Mouse (Mus musculus): ENCODE results near the gene Pak3.
"Not testable (repeated sequence)": the region's sequence is repeated elsewhere in the genome, so short reads cannot be mapped to it uniquely, and the experiment has no call there.

The Pak3 gene

DNA sequence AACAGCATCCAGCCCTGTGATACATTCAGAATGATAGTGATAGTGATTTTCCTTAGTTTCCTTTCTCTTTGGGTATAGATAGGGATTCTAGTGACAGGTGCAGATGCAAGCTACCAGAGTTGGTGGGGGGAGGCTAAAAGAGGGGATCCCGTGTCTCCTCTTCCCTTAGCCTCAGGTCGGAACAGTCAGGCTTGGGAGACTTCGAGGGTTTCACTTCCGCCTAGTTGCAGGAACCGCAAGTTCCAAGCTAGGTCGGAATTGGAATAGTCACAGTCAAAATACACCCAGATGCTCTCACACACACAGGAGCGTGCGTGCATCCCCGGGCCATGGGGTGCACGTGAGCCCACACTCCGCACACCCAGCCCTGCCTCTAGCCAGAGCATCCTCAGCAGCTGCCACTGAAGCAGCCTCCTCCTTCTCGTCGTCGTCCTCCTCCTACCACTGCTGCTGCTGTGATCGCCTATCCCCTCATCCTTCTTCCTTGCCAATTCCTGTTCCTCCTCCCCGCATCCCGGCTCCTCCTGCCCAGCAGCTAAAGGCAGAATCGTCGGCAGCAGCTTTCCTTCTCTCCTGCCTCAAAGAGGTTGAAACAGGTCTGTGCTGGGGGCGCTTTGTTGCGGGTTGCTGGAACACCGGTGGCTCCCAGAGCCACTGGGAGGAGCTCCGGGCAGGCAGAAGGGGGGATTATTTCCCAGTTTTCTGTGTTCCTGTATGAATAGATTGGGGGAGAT, at the start of gene Pak3:
Gene Pak3 (plus strand): TSS at position 424 of the 734 bp plus-strand sequence.
- DNase-seq (ENCODE audit: low read depth in 1 of 2, low spot score in 2 of 2), result no peak

- DNase-seq (ENCODE audit: low read depth in 1 of 2, low spot score in 2 of 2), result peak; percentile 97 to 100
Measured at GRCm38 (mm10) chrX:143482866-143483265, 35.5 kb upstream of the Pak3 start.

DNA sequence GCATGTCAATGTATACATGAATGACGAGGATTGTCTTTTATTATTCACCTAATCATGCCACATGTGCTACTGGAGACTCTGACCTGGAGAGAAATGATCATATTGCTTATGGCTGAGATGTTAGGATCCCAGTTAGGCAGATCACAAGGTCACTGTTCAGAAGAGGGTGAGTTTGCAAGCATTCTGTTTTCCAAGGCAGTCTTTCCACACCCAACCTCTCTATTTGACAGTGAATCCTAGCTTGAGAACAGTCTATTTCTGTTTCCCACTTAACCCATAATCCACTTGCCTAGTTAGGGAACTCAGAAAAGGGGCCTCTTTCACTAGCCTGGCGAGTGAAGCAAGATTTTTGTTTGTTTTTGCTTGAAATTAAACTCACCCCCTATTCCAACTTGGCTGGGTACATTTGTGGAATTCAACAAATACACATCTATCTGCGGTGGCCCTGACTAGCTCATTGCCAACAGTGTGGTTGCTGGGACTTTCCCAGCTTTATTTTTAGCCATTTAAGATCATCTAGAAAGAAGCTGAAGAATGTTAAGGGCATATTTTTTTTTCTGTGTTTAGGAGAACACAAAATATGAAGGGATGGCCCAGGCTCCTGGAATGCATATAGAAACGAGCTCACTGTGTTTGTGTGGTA, 17.2 kb upstream of the Pak3 start:
- no peak for DNase-seq (ENCODE audit: low read depth in 1 of 2, low spot score in 2 of 2)

- DNase-seq (ENCODE audit: low read depth in 1 of 2, low spot score in 2 of 2), result no peak
Measured at GRCm38 (mm10) chrX:143501776-143502365, 16.5 kb upstream of the Pak3 start.

GRCm38 (mm10) chrX:143518917-143519316, 526 bp downstream of the Pak3 start:
- no peak for DNase-seq (ENCODE audit: low read depth in 1 of 2, low spot score in 2 of 2)

GRCm38 (mm10) chrX:143519454-143519853, 1.1 kb downstream of the Pak3 start:
- not testable (repeated sequence) for DNase-seq (ENCODE audit: low read depth in 1 of 2, low spot score in 2 of 2)

DNA sequence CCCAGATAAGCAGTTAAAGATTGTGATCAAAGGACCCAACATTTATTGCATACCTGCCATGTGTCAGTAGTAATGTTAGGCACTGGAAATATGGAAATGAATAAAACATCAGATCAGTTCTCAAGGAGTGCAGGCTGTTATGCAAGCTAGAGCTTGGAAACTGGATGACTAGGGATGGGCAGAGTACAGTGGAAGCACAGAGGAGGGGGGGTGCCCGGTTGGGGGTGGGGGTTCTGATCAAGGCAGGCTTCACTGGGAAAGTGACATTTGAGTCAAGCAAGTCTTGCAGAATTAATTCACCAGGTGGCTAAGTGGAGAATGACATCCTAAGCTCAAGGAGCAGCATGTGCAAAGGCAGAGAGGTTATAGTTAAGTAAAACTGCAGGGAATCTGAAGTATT, 1.8 kb downstream of the Pak3 start:
- no peak for DNase-seq (ENCODE audit: low read depth in 1 of 2, low spot score in 2 of 2)

GRCm38 (mm10) chrX:143532331-143532730, 13.9 kb downstream of the Pak3 start:
- DNase-seq (ENCODE audit: low read depth in 1 of 2, low spot score in 2 of 2), result no peak

- DNase-seq (ENCODE audit: low read depth in 1 of 2, low spot score in 2 of 2), result no peak
Measured at GRCm38 (mm10) chrX:143533574-143533973, 15.2 kb downstream of the Pak3 start.

DNA sequence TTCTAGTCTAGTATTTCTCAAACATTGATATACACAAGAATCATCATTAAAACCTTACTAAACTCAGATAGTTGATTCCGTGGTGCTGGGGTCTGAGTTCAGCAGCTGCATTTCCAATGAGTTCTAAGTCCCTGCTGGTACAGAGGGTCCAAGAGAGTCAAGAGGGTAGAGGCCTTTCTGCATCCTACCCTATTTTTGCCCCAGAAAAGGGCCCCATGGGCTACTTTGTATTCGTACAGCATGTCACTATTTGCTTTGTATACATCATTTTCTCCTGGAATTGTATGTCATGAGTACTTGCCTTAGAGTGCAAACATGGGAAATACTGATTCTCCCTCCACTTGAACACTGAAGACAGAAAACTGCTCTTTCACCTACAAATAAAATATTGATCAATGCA, 24.4 kb downstream of the Pak3 start:
- DNase-seq (ENCODE audit: low read depth in 1 of 2, low spot score in 2 of 2), result no peak

- no peak for DNase-seq (ENCODE audit: low read depth in 1 of 2, low spot score in 2 of 2)
Measured at GRCm38 (mm10) chrX:143543186-143543793, 24.9 kb downstream of the Pak3 start.

DNA sequence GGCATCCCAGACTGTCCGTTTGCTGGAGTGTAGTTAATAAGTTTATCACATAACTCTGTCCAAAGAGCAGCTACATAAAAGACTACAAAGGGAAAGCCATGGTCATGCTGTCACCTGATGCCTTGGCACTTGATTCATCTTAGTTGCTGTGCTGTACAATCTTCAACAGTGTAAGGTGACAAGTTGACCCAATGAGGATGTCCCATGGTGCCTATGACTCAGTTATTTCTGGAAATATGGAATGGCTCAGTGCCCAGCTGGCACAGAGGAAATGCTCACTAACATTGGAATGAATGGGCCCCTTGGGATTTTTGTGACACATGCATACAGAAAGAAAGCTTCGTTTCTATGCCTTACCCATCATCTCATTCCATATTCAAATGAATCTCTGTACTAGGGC, 55.3 kb downstream of the Pak3 start:
- DNase-seq (ENCODE audit: low read depth in 1 of 2, low spot score in 2 of 2), result no peak

- DNase-seq (ENCODE audit: low read depth in 1 of 2, low spot score in 2 of 2), result no peak
Measured at GRCm38 (mm10) chrX:143579925-143580324, 61.5 kb downstream of the Pak3 start.

- no peak for DNase-seq (ENCODE audit: low read depth in 1 of 2, low spot score in 2 of 2)
Measured at GRCm38 (mm10) chrX:143580458-143580959, 62.1 kb downstream of the Pak3 start.

GRCm38 (mm10) chrX:143606877-143607449, 88.6 kb downstream of the Pak3 start:
- no peak for DNase-seq (ENCODE audit: low read depth in 1 of 2, low spot score in 2 of 2)

DNA sequence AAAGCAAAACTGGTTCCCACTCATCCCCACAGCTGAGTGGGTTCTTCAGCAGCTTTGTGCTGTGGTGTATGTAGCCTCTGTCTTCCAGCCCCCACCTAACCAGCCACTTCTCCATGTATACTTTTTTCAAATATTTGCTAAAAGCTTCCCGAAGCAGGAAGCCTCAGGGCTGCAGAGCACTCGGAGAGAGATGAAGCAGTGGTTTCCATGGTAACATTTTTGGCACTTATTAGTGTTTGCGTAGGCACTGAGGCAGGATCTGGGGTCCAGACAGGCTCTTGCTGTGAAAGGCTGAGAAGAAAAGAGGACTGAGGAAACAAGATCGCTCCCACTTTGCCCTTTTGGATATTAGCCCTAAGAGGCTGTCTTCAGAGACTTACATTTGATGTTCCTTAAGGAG, 100.3 kb downstream of the Pak3 start:
- DNase-seq (ENCODE audit: low read depth in 1 of 2, low spot score in 2 of 2), result no peak

DNA sequence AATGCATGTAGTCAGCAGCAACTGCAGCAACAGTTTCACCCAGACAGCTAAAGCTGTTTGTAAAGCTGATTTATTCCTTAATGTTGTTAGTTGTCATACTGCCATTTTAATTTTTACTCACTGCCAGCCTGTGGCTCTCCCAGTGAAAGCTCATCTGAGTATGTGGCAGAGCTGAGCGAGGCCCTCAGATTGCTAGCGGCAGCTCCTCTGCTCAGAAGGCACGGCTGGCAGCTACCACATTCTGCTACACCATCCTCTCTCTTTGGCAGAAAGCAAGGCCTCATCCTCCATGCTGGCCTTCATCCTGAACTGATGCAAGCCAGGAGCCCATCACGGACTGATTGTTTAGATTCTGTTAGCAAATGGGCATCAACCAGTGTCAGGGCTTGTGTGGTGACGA, 109.4 kb downstream of the Pak3 start:
- no peak for DNase-seq (ENCODE audit: low read depth in 1 of 2, low spot score in 2 of 2)

DNA sequence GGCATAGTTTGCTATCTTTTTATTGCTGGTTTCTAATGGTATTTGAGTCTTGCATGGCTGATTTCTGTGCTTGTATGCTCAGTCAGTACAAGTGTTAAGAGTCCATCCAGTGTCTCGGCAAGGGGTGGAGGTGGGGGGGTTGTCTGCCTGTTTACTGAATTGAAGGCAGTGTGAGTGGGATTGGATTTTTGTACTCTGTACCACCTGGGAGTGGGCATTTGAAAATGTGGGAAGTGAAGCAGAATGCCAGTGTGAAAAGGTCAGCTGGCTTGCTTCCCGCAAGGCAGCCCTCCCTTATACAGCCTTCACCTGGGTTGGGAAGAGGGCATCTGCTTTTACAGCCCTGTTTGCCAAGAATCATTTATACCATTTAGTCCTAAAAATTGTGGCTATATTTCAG, 125.5 kb downstream of the Pak3 start:
- no peak for DNase-seq (ENCODE audit: low read depth in 1 of 2, low spot score in 2 of 2)

- no peak for DNase-seq (ENCODE audit: low read depth in 1 of 2, low spot score in 2 of 2)
Measured at GRCm38 (mm10) chrX:143644807-143645206, 126.4 kb downstream of the Pak3 start.

- DNase-seq (ENCODE audit: low read depth in 1 of 2, low spot score in 2 of 2), result no peak
Measured at GRCm38 (mm10) chrX:143654308-143655176, 136.2 kb downstream of the Pak3 start.

DNA sequence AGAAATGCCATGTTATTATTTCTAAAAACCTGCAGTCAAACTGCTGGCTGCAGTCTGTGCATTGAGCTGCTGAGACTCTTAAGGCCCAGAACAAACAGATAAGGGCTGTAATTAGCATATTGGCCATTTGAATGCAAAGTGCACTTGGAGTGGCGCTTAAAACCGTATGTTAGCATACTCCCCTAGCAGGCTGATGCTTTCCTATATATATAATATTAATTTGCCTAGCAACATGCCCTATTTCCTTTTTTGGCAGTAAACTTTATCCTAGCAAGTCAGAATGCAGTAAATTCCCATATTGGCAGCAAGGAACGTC, 136.7 kb downstream of the Pak3 start:
- DNase-seq (ENCODE audit: low read depth in 1 of 2, low spot score in 2 of 2), result no peak
